Mouse (Mus musculus) adrenal gland, postnatal 25 days (tissue): ENCODE data around the gene Cpn2. TPM values are rescaled to one million over a fixed set of nuclear protein-coding genes. Genes with fewer than 3 reads are reported as not detected.

Experiments used
- DNase-seq: peaks from one replicate; pipeline ENCODE4 v3.0.0; 2021; ENCODE audit warnings: mixed read lengths
- total RNA-seq: library from RNA; stranded (reverse); gene quantifications from 2 replicates; pipeline ENCODE4 v1.2.3, GENCODE M21; 2021

Cpn2 gene
- total RNA-seq, 1 experiment from 2014 or later: 2.2 TPM

- DNase-seq: peak; percentile 91
Measured at GRCm38 (mm10) chr16:30236091-30236699, 31.1 kb downstream of the Cpn2 start.

DNA sequence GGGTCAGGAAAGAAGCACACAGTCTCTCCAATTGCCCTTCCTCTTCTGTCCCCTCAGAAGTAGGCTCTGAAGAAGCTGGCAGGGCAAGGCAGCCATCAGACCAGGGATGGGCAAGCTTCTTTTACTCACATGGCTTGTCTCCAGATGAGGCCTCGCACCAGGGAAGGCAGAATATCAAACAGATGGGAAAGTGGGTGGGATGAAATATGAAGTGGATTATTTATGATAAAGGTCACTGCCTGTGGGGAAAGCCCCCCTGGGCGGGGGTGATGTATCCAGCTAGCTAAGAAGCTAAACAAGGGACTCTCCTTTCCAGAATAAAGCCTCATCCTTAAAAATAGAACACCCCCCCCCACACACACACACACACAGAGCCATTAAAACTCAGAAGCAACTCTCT is 31.7 kb downstream of the Cpn2 start:
- no peak for DNase-seq

DNA sequence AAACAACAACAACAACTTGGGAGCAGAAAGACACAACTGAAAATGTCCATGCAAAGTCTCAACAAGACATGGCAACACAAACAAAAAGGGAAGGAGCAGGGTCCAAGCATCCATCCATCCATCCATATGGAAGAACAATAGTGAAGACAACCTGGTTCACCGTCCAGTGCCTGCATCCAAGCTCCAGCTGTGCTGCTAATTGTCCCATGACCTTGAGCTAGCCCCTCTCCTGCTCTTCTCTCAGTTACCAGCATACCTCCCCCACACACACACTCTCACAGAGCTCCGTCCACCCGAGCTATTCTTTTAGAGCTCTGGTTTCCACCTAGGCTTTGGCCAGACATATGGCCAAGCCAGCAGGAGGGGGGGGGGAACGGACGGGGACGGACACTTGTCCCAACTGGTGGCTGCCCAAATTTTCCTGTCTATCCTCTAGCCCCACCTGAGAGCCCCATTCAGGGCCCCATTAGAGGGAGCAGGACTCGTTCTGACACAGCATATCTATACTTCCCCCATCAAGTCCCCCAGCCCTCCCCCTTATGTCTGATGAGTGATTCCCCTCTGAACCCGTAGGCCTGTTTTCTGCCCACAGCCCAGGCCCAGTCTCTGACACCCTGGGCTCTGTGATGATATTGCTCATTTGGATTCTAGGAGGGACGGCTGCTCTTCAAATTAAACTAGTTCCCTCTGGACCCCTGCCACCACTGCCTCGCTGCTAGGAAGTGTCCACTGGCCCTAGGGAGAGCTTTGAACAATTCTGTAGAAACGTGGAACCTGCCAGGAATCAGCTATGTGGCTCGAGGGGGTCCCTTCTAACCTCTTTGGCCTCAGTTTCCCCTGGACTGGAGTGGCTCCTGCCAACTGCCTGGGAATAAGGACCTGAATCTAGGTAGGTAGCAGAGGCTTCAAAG is 32.4 kb downstream of the Cpn2 start:
- no peak for DNase-seq

DNA sequence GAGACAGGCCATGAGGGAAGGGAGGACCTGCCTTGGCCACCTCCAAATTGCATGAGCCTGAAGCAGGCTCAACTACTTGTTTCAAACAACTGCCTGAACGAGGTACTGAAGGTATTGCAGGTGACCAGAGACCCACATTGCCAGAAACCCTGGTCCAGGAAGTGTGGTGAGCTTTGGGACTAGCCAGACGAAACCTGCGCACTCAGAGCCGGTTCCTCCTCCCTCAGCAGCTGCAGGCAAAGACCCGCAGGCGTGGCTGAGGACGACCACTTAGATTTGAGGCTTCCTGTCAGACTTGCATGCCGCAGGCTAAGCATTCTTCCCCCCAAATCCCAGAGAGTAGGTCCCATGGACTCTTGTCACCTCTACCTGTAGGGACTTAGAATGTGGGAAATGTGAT is 33.2 kb downstream of the Cpn2 start:
- DNase-seq: no peak

- DNase-seq: no peak
Measured at GRCm38 (mm10) chr16:30231882-30232604, 35.3 kb downstream of the Cpn2 start.

GRCm38 (mm10) chr16:30227352-30227751 is 39.9 kb downstream of the Cpn2 start:
- DNase-seq: no peak

DNA sequence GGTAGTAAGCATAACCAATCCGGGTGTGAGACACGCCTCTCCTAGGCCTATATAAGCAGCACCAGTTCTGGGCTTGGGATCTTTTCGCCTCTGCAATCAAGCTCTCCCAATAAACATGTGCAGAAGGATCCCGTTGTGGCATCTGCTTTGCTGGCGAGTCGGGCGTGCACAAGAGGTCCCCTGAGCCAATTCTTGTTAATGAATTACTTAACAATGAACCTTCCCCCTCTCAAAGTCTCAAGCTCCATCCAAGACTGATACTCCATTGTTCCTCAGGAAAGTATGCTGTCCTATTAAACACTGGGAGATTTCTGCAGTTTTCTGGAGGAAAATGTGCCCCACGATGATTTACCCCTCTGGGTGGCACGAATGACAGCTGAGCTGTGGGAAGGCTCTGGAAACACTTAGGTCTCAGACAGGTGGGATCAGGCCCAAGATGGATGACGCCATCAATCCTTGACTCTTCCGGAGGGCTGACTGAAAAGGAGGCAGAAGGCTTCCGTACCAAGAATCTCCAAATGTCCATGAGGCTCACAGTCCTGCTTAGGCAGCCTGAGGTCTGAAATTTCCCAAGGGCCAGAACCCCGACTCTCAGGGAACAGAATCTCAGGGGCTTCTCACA is 46.0 kb downstream of the Cpn2 start:
- DNase-seq: no peak

GRCm38 (mm10) chr16:30215811-30216210 is 51.5 kb downstream of the Cpn2 start:
- no peak for DNase-seq

- no peak for DNase-seq
Measured at GRCm38 (mm10) chr16:30213644-30214043, 53.7 kb downstream of the Cpn2 start.

- no peak for DNase-seq
Measured at GRCm38 (mm10) chr16:30212035-30212434, 55.3 kb downstream of the Cpn2 start.

- no peak for DNase-seq
Measured at GRCm38 (mm10) chr16:30209264-30209663, 58.0 kb downstream of the Cpn2 start.

GRCm38 (mm10) chr16:30207991-30208390 is 59.3 kb downstream of the Cpn2 start:
- DNase-seq: no peak

GRCm38 (mm10) chr16:30207111-30207828 is 60.0 kb downstream of the Cpn2 start:
- DNase-seq: no peak

Other genes with a start within 250 kb of the Cpn2 start
- gene Hes1, start 203.1 kb downstream of the Cpn2 start, total RNA-seq: 32.5 and 34.2 TPM in 2 replicates
- not detected in 2 replicates for gene Lrrc15, start 15.8 kb upstream of the Cpn2 start, total RNA-seq
- gene Gp5, start 43.3 kb upstream of the Cpn2 start, total RNA-seq: 0.15 and 0.71 TPM in 2 replicates
- 57.2 and 75.3 TPM in 2 replicates for gene Atp13a3, start 138.5 kb upstream of the Cpn2 start, total RNA-seq